Mouse (Mus musculus): Measurements from ENCODE around the gene Cadps.
A peak's percentile ranks its signal among the peaks of the same experiment; 100 is the strongest.
"Not testable (repeated sequence)": the region's sequence is repeated elsewhere in the genome, so short reads cannot be mapped to it uniquely, and the experiment has no call there.

The Cadps gene

GRCm38 (mm10) chr14:12583536-12583935 is 239.3 kb downstream of the Cadps start:
- no peak for DNase-seq (ENCODE audit: low read depth)

- DNase-seq (ENCODE audit: low read depth), result no peak
Observed at GRCm38 (mm10) chr14:12581657-12582056, 241.2 kb downstream of the Cadps start.

GRCm38 (mm10) chr14:12580786-12581185 is 242.1 kb downstream of the Cadps start:
- DNase-seq (ENCODE audit: low read depth), result no peak

DNA sequence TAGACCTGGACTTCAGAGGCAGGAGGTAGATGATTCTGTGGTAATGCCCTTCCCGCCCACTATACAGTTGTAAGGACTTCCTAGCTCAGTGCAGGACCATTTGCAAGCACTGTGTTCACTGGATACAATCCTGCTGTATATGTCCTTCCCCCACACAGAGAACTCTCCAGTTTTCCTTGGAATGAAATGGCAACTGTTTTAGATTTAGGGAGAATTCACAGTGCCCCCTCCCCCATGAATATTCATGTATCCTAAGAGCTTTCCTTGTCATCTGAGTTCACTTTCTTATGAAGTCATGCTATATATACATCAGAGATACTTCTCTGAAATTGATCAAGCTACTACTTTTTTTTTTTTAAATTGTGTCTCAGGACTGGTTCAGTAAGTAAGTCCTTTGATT is 244.7 kb downstream of the Cadps start:
- DNase-seq (ENCODE audit: low read depth), result no peak

DNA sequence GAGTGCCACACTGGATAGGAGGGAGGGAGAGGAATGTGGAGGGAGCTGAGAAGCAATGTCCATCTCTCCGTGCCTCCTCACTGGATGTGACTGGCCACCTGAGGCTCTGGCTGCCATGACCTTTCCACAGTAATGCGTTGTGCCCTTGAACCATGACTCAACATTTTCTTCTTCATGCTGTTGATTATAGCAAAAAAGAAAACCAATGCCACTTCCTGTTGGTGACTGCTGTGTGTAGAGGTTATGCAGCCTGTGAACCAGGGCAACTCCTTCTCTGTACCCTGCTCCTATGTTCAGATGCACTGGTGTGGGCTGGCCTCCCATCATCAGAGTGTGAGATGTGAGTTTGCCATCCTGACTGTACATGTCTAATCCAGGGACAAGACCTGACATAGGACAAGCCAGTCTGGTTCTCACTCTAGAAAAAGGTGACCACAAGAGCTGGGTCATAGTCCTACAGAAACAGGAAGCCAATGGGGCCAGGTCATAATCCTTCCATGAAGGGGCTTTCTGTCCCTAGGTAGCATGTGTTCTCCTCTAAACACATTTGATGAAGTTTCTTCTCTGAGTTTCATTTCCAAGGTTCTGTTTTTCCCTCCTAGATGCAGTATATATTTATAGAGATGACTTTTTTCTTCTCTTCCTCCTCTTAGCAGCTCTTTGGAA is 245.3 kb downstream of the Cadps start:
- no peak for DNase-seq (ENCODE audit: low read depth)

- peak; percentile 16 for DNase-seq (ENCODE audit: low read depth)
Observed at GRCm38 (mm10) chr14:12575105-12575504, 247.8 kb downstream of the Cadps start.

DNA sequence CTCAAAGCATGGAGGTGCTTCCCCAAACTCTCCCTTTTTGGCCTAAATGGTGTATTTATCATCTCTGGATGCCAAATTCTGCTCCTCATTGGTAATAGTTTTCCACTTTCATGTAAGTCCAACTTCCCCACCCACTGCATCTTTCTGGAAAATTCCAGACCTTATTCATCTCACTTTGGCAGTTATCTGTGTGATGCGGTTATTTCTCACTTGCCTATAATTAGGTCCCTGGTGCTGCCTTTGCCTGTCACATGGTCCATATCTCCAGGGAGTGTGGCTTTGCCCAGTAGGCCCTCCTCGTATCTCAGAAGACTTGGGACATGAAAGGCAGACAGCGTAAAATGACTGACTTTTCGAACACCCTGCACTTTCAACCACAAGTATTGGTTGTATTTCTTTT is 248.5 kb downstream of the Cadps start:
- no peak for DNase-seq (ENCODE audit: low read depth)

DNA sequence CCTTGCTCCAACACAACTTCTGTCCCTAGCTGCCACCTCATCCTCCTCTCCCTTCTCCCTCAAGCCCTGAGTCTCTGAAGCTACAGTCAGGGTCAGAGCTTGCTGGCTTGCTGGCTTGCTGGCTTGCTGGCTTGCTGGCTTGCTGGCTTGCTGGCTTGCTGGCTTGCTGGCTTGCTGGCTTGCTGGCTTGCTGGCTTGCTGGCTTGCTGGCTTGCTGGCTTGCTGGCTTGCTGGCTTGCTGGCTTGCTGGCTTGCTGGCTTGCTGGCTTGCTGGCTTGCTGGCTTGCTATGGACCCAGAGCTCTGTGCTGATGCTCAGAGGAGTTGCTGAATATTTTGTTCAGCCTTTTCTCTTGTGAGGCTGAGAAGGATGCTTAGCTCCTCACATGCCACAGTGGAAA is 261.1 kb downstream of the Cadps start:
- DNase-seq (ENCODE audit: low read depth), result not testable (repeated sequence)

GRCm38 (mm10) chr14:12560233-12560577 is 262.7 kb downstream of the Cadps start:
- DNase-seq (ENCODE audit: low read depth), result no peak

DNA sequence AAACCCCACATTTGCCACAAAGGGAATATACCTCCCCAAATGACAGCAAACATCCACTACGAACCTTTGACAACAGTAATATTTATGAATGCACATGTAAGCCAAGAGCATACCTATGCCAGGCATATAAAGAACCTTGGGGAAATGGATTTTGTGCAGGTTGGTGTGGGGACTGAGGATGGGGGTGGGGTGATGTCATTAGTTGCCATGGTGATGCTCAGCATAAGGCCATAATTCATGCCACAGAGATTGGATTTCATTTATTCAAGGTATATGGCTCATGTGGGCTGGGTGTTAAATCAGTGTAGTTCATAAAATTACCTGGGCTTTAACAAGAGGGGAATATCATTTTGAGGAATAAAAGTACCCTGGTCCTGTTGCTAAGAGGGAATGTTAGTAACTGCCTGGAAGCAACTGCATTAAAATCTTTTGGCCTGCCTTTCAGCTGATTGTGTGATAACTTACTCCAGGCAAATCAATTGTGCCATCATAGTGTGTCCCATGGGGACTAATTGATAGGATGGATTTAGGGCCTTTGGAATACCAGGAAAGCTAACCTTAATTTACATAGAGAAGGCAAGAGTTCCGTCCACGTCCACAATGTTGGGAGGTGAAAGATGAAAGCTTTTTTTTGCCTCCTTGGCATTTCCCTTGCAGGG is 263.2 kb downstream of the Cadps start:
- DNase-seq (ENCODE audit: low read depth), result no peak

DNA sequence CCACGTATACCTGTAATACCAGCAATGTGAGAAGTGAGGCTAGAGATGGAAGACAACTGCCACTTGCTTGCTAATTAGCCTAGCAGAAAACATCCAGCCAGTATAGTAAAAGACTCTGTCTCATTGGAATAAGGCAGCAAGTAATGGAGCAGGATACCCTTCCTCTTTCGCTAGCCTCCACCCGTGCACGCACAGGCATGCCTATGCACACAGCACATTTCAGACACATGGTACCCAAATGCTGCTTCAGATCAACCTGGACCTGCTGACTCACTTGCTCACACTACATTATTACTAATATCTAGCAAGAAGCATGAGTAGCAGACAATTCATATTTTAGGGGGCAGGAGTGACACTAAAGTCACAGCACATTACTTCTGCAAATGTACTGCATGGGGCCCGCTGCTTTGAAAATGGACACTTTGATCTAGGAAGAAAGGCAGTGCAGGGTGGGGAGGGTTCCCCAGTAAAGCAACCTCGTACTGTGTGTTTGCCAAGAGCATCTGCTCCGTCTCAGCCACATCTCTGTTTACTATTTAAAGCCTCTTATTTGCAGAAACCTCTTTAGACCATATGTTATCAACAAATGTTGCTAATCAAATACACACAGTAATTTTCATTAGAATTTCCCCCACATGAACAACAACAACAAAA is 263.8 kb downstream of the Cadps start:
- DNase-seq (ENCODE audit: low read depth), result no peak

DNA sequence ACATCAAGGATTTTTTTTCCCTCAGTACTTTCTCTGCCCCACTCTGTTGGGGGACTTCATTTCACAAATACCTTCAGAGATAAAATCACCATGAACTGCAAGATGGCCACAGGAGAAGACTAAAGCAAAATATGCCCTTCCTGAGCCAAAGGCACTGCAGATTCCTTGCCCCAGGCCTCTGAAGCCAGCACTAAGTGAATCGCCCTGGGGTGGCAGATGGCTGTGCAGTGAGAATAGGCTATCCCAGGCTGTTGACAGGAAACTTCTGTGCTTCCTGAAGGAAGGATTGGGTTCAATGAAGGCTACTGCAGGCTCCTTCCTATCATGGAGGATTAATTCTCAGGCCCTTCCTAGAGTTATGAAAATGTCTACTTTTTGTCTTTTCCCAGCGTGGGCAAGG is 268.4 kb downstream of the Cadps start:
- no peak for DNase-seq (ENCODE audit: low read depth)

DNA sequence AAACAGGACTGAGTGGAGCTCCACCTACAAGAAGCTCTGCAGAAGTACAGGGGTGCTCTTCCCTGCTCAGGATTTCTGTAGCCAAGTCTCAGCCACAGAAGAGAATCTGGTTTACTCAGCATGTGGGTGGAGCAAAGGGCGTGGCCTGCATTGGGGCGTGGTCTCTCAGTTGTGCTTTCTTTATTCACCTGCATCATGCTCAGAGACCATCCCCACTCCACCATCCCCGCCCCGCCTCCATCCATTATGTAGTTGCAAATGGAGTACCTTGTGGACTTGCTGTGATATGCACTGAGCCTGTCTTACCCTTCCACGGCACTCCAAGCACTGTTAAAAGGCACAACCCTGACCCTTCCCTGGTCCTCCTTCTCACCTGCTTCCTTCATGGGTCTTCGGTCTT is 271.5 kb downstream of the Cadps start:
- DNase-seq (ENCODE audit: low read depth), result no peak

DNA sequence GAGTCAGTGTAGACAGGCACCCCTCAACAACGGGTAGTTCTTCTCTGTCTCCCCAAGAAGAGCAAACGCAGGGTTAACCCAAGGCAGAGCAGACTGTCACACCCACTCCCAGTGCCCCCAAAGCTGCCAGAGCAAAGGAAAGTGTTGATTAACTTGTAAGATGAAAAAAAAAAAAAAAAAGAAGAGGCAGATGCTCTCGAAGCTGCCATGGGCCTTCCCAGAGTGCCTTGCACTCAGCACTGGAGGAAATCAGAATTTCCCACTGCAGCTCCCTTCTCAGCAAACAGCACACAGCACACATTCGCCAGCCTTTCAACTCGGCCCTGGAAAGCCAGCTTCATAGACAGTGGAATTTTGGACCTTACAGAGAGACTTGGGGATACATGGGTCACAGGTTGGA is 271.9 kb downstream of the Cadps start:
- no peak for DNase-seq (ENCODE audit: low read depth)

GRCm38 (mm10) chr14:12549290-12549689 is 273.6 kb downstream of the Cadps start:
- DNase-seq (ENCODE audit: low read depth), result no peak

DNA sequence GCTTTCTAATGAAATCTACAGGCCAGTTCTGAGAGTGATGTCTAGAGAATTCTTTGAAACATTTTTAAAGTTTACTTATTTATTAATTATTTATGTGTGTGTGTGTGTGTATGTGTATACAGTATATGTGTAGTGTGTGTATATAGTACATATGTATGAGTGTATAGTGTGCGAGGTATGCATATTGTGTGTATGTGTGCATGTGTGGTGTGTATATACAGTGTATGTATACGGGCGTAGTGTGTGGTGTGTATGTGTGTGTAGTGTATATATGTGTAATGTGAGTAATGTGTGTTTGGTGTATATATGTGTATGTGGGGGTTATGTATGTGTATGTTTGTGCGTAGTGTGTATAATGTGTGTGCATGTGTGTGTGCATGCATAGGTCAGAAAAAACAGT is 275.4 kb downstream of the Cadps start:
- DNase-seq (ENCODE audit: low read depth), result no peak

DNA sequence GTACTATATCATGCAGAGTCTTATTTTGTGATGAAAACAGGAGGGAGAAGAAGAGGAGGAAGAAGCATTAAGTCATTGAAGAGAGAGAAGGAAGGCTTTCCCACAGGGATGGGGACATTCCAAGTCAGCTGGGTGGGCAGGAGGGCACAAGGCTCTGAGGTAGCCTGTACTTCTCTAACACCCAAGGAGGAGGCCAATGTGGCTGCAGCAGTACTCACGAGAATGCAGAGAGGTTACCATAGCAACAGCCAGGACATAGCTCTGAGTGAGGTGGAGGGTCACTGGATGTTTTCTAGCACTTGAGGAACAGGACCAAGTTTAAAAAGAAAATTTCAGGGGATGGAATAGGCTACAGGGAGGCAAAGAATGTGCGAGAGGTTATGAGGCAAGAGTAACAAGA is 281.1 kb downstream of the Cadps start:
- DNase-seq (ENCODE audit: low read depth), result no peak

DNA sequence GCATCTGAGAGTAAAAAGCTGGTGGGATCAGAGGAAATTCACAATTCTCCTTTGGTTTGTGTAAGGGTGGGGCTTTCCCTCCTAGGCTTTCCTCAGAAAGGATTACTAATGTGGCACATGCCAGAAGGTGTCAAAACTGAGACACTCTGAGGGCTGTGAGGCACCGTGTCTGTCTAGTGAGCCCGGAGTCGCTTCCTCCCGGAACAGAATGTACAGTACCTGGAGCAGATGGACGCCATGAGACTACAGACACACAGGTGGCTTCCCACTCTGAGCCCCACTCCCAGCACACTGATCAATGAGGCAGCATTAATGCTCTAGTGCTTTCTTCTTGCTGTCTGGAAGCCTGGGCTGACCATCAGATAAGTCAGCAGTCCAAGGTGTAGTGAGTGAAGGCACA is 283.8 kb downstream of the Cadps start:
- no peak for DNase-seq (ENCODE audit: low read depth)

DNA sequence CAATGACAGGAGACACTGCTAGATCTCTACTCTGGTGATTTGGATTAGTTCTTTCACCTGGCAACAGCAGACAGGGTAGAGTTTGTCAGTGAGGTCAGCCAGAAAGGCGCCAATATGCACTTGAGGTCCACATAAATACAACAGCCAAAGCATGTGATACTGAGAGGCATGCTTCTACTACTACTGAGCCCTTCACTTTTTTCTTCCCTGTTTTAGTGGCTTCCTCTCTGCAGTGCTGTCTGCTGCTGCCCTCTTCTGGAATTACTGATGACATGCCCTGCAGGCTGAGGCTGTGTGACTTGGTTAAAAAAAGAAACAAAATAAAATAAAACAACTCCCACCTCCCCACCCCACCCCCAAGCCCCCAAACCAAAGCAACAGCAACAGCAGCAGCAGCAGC is 291.8 kb downstream of the Cadps start:
- no peak for DNase-seq (ENCODE audit: low read depth)

DNA sequence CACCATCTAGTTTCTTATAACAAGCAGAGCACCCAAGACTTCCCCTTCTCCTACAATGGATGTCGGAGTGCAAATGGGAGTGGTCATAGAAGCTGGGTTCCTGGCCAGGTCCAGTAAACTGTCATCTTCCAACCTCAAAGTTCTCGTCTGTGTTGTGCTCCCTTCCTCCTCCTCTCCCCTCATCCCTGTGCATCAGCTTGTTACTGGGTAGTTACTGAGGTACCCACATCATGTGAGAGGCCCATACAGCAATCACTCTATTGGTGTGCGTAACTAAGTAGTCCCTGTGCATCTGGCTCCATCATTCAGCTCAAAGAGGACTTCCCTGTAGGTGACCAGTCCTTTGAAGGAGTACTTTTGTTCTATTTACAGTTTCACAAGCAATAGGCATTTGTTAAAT is 292.3 kb downstream of the Cadps start:
- DNase-seq (ENCODE audit: low read depth), result no peak

DNA sequence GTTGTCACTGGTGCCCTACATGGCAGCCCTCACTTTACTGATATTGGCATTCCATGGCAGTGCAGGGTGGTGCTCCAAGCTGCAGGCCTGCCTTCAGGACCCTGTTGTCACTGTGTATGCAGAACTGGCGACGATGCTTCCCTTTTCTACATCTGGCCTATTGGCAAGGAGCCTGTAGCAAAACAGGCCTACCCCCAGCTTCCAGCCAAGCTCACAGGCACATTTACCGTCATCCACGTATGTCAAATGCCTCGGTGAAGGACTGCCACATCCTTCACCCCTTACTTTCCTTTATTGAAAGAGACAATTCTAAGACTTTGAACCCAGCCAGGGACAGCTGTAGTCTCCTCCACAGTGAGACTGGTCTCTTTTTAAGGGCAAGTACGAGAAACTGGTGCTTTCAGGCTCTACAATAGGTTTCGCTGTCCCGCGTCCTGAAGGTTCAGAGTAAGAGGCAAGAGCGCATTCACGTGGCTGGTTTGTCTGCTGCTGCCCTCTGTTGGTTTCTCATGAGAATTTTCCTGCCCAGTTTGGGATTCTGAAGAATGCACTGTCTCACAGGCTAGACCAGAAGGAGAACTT is 292.8 kb downstream of the Cadps start:
- DNase-seq (ENCODE audit: low read depth), result peak; percentile 30

- DNase-seq (ENCODE audit: low read depth), result no peak
Observed at GRCm38 (mm10) chr14:12527296-12527695, 295.6 kb downstream of the Cadps start.

DNA sequence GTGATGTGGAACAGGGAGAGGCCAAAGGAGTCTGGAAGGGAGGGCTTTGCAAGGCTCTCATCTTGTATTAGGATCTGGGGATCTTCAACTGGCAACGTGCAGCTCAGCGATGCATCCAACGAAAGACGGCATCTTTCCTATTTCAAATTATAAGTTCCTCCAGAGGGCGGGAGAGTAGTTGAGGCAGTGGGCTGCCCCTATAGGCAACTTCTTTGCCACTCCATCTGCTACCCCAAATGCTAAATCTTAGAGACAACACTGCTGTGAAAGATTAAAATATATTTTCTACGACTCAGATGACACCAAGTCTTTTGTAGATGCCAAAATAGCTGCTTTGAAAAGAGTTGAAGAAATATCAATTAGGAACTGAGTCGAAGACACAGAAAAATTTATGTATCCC is 315.9 kb downstream of the Cadps start:
- DNase-seq (ENCODE audit: low read depth), result no peak
